17 mouse cellular contexts compared by ENCODE assay signal in genomic region chr11:59210020-59210419, GRCm38 (mm10). TPM values are rescaled to one million over a fixed set of nuclear protein-coding genes. Genes with fewer than 3 reads are reported as not detected.
DNase-seq lines count a peak whose midpoint lies in the region; ATAC-seq and TF ChIP-seq lines count a peak whose summit lies in the region.
"Had no signal": no experiment of that assay in that cellular context is flagged by ENCODE, and none has a peak within 500 bp of the region (broad histone marks: within the 10 kb centered on the region; RNA-seq: fewer than 3 reads in every experiment).

No protein-coding gene starts in this region.

- ATAC-seq in midbrain, embryonic 11.5 days (ENCODE audit: low FRiP score) = no peak
- ATAC-seq in embryonic facial prominence, embryonic 13.5 days (ENCODE audit: insufficient number of reproducible peaks, insufficient read depth, low FRiP score, low TSS enrichment, low read depth) = no peak
- ATAC-seq in intestine, postnatal 0 days = no peak
- ATAC-seq: forebrain, embryonic 14.5 days had no signal

- H3K9me3 ChIP-seq in midbrain, embryonic 11.5 days (ENCODE audit: control insufficient read depth, low read length) = no peaks in the 10 kb centered on the region
- H3K9me3 ChIP-seq in midbrain, embryonic 10.5 days (replicated peaks) = no peaks in the 10 kb centered on the region
- no peaks in the 10 kb centered on the region for H3K9me3 ChIP-seq in embryonic facial prominence, embryonic 13.5 days
- no peaks in the 10 kb centered on the region for H3K9me3 ChIP-seq in intestine, postnatal 0 days (ENCODE audit: control insufficient read depth)
- H3K9me3 ChIP-seq: hindbrain, embryonic 10.5 days; stomach, embryonic 15.5 days had no signal

- 91% methylated on average over 4 of the region's 4 CpGs for WGBS in midbrain, embryonic 11.5 days
- WGBS in midbrain, embryonic 10.5 days = 89% methylated on average over 4 of the region's 4 CpGs
- WGBS in embryonic facial prominence, embryonic 13.5 days = 86% methylated on average over 4 of the region's 4 CpGs
- 57% methylated on average over 4 of the region's 4 CpGs for WGBS in intestine, postnatal 0 days
- 76% methylated on average over 4 of the region's 4 CpGs for WGBS in small intestine, adult 2 months

- H3K27ac ChIP-seq in midbrain, embryonic 11.5 days (ENCODE audit: low read depth, low read length) = no peak overlapping the region
- H3K27ac ChIP-seq in midbrain, embryonic 10.5 days (replicated peaks) = no peak overlapping the region
- H3K27ac ChIP-seq in embryonic facial prominence, embryonic 13.5 days = no peak overlapping the region
- peak overlapping the region; percentile 97; the same call in 1 of the 2 replicates for H3K27ac ChIP-seq in intestine, postnatal 0 days (ENCODE audit: low read depth, low read length)
- 0 out of 2 replicates have a peak overlapping the region, but pooled peaks have one; percentile 29 for H3K27ac ChIP-seq in small intestine, adult 2 months (ENCODE audit: insufficient read depth, low read depth, low read length)
- H3K27ac ChIP-seq: left cerebral cortex, adult 2 months; stomach, embryonic 15.5 days had no signal

- H3K9ac ChIP-seq in midbrain, embryonic 11.5 days (ENCODE audit: low read length) = no peak overlapping the region
- no peak overlapping the region for H3K9ac ChIP-seq in embryonic facial prominence, embryonic 13.5 days
- H3K9ac ChIP-seq in intestine, postnatal 0 days (ENCODE audit: low read depth, low read length) = no peak overlapping the region
- H3K9ac ChIP-seq: stomach, embryonic 15.5 days had no signal

- peak; percentile 85 for DNase-seq in midbrain, embryonic 11.5 days (ENCODE audit: low spot score, missing footprints)
- no peak for DNase-seq in midbrain, embryonic 10.5 days (ENCODE audit: low spot score)
- no peak for DNase-seq in cerebellum, adult 9-11 months
- no peak for DNase-seq in urinary bladder, adult 18-20 months (ENCODE audit: low spot score in 2 of 2)
- DNase-seq: cerebellum, adult 11-12 months; gastrocnemius, postnatal 36 days; layer of hippocampus, adult 9-11 months; lung, adult 2 months; lung, postnatal 36 days; right cerebral cortex, postnatal 25 days had no signal

- TF ChIP-seq POLR2A in small intestine, adult 2 months (IDR thresholded peaks at IDR 0.05; ENCODE audit: low read depth, low read length) = no peak

- H3K36me3 ChIP-seq in midbrain, embryonic 11.5 days (ENCODE audit: control insufficient read depth, insufficient read depth, low read length) = peaks cover 14% of the 10 kb centered on the region
- H3K36me3 ChIP-seq in midbrain, embryonic 10.5 days = peaks cover 79% of the 10 kb centered on the region
- peaks cover 66% of the 10 kb centered on the region for H3K36me3 ChIP-seq in embryonic facial prominence, embryonic 13.5 days
- H3K36me3 ChIP-seq in intestine, postnatal 0 days (ENCODE audit: control insufficient read depth, insufficient read depth) = peaks cover 47% of the 10 kb centered on the region
- H3K36me3 ChIP-seq in small intestine, adult 2 months (ENCODE audit: control insufficient read depth, insufficient read depth, low read length) = peaks cover 45% of the 10 kb centered on the region

- no peak overlapping the region for H3K4me3 ChIP-seq in midbrain, embryonic 11.5 days (ENCODE audit: low read depth, low read length)
- H3K4me3 ChIP-seq in midbrain, embryonic 10.5 days = no peak overlapping the region
- H3K4me3 ChIP-seq in embryonic facial prominence, embryonic 13.5 days = no peak overlapping the region
- no peak overlapping the region for H3K4me3 ChIP-seq in intestine, postnatal 0 days (ENCODE audit: low read depth, low read length)
- no peak overlapping the region for H3K4me3 ChIP-seq in small intestine, adult 2 months (ENCODE audit: low read depth, low read length)

- H3K4me2 ChIP-seq in midbrain, embryonic 11.5 days = no peak overlapping the region
- H3K4me2 ChIP-seq in embryonic facial prominence, embryonic 13.5 days = peak overlapping the region; percentile 78; the same call in 1 of the 2 replicates
- H3K4me2 ChIP-seq in intestine, postnatal 0 days (replicated peaks; ENCODE audit: low read depth) = no peak overlapping the region

- no peak for TF ChIP-seq CTCF in intestine, postnatal 0 days (IDR thresholded peaks at IDR 0.05; ENCODE audit: low read depth)
- no peak for TF ChIP-seq CTCF in small intestine, adult 2 months (IDR thresholded peaks at IDR 0.05; ENCODE audit: extremely low read depth, insufficient read length, insufficient replicate concordance, low read depth, low read length)

- H3K27me3 ChIP-seq in midbrain, embryonic 11.5 days (ENCODE audit: control insufficient read depth, insufficient read depth, low read length) = no peaks in the 10 kb centered on the region
- H3K27me3 ChIP-seq in midbrain, embryonic 10.5 days (ENCODE audit: low read depth, poor library complexity, severe bottlenecking) = no peaks in the 10 kb centered on the region
- no peaks in the 10 kb centered on the region for H3K27me3 ChIP-seq in embryonic facial prominence, embryonic 13.5 days
- no peaks in the 10 kb centered on the region for H3K27me3 ChIP-seq in intestine, postnatal 0 days (replicated peaks; ENCODE audit: control insufficient read depth, insufficient read depth, low read length)
- no peaks in the 10 kb centered on the region for H3K27me3 ChIP-seq in small intestine, adult 2 months (ENCODE audit: control insufficient read depth, insufficient read depth, low read length)
- H3K27me3 ChIP-seq: stomach, embryonic 15.5 days had no signal

- peaks cover 19% of the 10 kb centered on the region for H3K4me1 ChIP-seq in midbrain, embryonic 11.5 days (ENCODE audit: control insufficient read depth, insufficient read depth, low read length)
- peaks cover 33% of the 10 kb centered on the region for H3K4me1 ChIP-seq in midbrain, embryonic 10.5 days
- peaks cover 18% of the 10 kb centered on the region for H3K4me1 ChIP-seq in embryonic facial prominence, embryonic 13.5 days
- H3K4me1 ChIP-seq in intestine, postnatal 0 days (replicated peaks; ENCODE audit: control insufficient read depth, insufficient read depth, low read length) = 0 out of 2 replicates have a peak, but pooled peaks cover 3% of the 10 kb centered on the region
- peaks cover 10% of the 10 kb centered on the region for H3K4me1 ChIP-seq in small intestine, adult 2 months (ENCODE audit: control insufficient read depth, insufficient read depth, insufficient read length, low read length)

RNA-seq across cellular contexts. Expression of gene 2310033P09Rik, which starts 1.9 kb away (rescaled TPM):
- 41.7 and 42.0 TPM in 2 replicates for polyA plus RNA-seq in midbrain, embryonic 11.5 days (2014; fragmentation: Nextera tagmentation; extraction: Ambion mirVana)
- 46.8 and 52.2 TPM in 2 replicates for polyA plus RNA-seq in midbrain, embryonic 10.5 days (2016; fragmentation: Nextera tagmentation; extraction: Ambion mirVana)
- 36.8 and 45.5 TPM in 2 replicates for polyA plus RNA-seq in embryonic facial prominence, embryonic 13.5 days (2015; fragmentation: Nextera tagmentation; extraction: Ambion mirVana)
- 24.1 and 30.6 TPM in 2 replicates for polyA plus RNA-seq in intestine, postnatal 0 days (2015; fragmentation: Nextera tagmentation; extraction: Ambion mirVana)
- polyA plus RNA-seq in small intestine, adult 2 months (2012; rRNA removed) = 7.6 and 16.0 TPM in 2 replicates

RNA-seq across cellular contexts. Expression of gene Mrpl55, which starts 7.7 kb away (rescaled TPM):
- 88.7 and 93.3 TPM in 2 replicates for polyA plus RNA-seq in midbrain, embryonic 11.5 days (2014; fragmentation: Nextera tagmentation; extraction: Ambion mirVana)
- polyA plus RNA-seq in midbrain, embryonic 10.5 days (2016; fragmentation: Nextera tagmentation; extraction: Ambion mirVana) = 116 and 131 TPM in 2 replicates
- 90.7 and 97.1 TPM in 2 replicates for polyA plus RNA-seq in embryonic facial prominence, embryonic 13.5 days (2015; fragmentation: Nextera tagmentation; extraction: Ambion mirVana)
- polyA plus RNA-seq in intestine, postnatal 0 days (2015; fragmentation: Nextera tagmentation; extraction: Ambion mirVana) = 87.1 and 96.5 TPM in 2 replicates
- polyA plus RNA-seq in small intestine, adult 2 months (2012; rRNA removed) = 32.5 and 36.0 TPM in 2 replicates

RNA-seq across cellular contexts. Expression of gene Guk1, which starts 18.0 kb away (rescaled TPM):
- 92.9 and 96.6 TPM in 2 replicates for polyA plus RNA-seq in midbrain, embryonic 11.5 days (2014; fragmentation: Nextera tagmentation; extraction: Ambion mirVana)
- polyA plus RNA-seq in midbrain, embryonic 10.5 days (2016; fragmentation: Nextera tagmentation; extraction: Ambion mirVana) = 98.5 and 115 TPM in 2 replicates
- 124 and 142 TPM in 2 replicates for polyA plus RNA-seq in embryonic facial prominence, embryonic 13.5 days (2015; fragmentation: Nextera tagmentation; extraction: Ambion mirVana)
- 110 and 119 TPM in 2 replicates for polyA plus RNA-seq in intestine, postnatal 0 days (2015; fragmentation: Nextera tagmentation; extraction: Ambion mirVana)
- 284 and 285 TPM in 2 replicates for polyA plus RNA-seq in small intestine, adult 2 months (2012; rRNA removed)

RNA-seq across cellular contexts. Expression of gene Arf1, which starts 18.1 kb away (rescaled TPM):
- 574 and 583 TPM in 2 replicates for polyA plus RNA-seq in midbrain, embryonic 11.5 days (2014; fragmentation: Nextera tagmentation; extraction: Ambion mirVana)
- 633 and 659 TPM in 2 replicates for polyA plus RNA-seq in midbrain, embryonic 10.5 days (2016; fragmentation: Nextera tagmentation; extraction: Ambion mirVana)
- polyA plus RNA-seq in embryonic facial prominence, embryonic 13.5 days (2015; fragmentation: Nextera tagmentation; extraction: Ambion mirVana) = 693 and 702 TPM in 2 replicates
- 574 and 605 TPM in 2 replicates for polyA plus RNA-seq in intestine, postnatal 0 days (2015; fragmentation: Nextera tagmentation; extraction: Ambion mirVana)
- polyA plus RNA-seq in small intestine, adult 2 months (2012; rRNA removed) = 472 and 885 TPM in 2 replicates

RNA-seq across cellular contexts. Expression of gene Gjc2, which starts 27.0 kb away (rescaled TPM):
- not detected in 2 replicates for polyA plus RNA-seq in midbrain, embryonic 11.5 days (2014; fragmentation: Nextera tagmentation; extraction: Ambion mirVana)
- polyA plus RNA-seq in midbrain, embryonic 10.5 days (2016; fragmentation: Nextera tagmentation; extraction: Ambion mirVana) = not detected in 2 replicates
- 0.21 and 0.28 TPM in 2 replicates for polyA plus RNA-seq in embryonic facial prominence, embryonic 13.5 days (2015; fragmentation: Nextera tagmentation; extraction: Ambion mirVana)
- polyA plus RNA-seq in intestine, postnatal 0 days (2015; fragmentation: Nextera tagmentation; extraction: Ambion mirVana) = 2.2 and 2.3 TPM in 2 replicates
- polyA plus RNA-seq in small intestine, adult 2 months (2012; rRNA removed) = 4.6 TPM in 2 replicates

Comparison
In these comparisons a context has a peak if more than half of its experiments do, and no peak if none do; other contexts are left out.
1. H3K27ac ChIP-seq: peak in intestine, postnatal 0 days (single experiment) and small intestine, adult 2 months (single experiment); none in midbrain, embryonic 11.5 days (single experiment), midbrain, embryonic 10.5 days (single experiment) and embryonic facial prominence, embryonic 13.5 days (single experiment).